Mouse (Mus musculus): Measurements from ENCODE around the gene Dhfr. TPM values are rescaled to one million over a fixed set of nuclear protein-coding genes. Genes with fewer than 3 reads are reported as not detected.

Gene Dhfr
- total and polyA plus RNA-seq, 3 experiments: 15.7 to 63.1 (median 17.4) TPM

- DNase-seq (ENCODE audit: low read depth, low spot score): no peak
- TF ChIP-seq TAL1 (IDR thresholded peaks at IDR 0.05; ENCODE audit: low read length) (no peak), GABPA (IDR thresholded peaks at IDR 0.05; ENCODE audit: low read depth, low read length) (no peak), NRF1 (IDR thresholded peaks at IDR 0.05; ENCODE audit: insufficient read depth, low read depth, low read length, poor library complexity, severe bottlenecking) (no peak), ETS1 (IDR thresholded peaks at IDR 0.05; ENCODE audit: low read depth, low read length) (no peak), MYB (IDR thresholded peaks at IDR 0.05; ENCODE audit: low read depth, low read length) (no peak), RAD21 (IDR thresholded peaks at IDR 0.05; ENCODE audit: low read depth, low read length) (no peak), GATA1 (IDR thresholded peaks at IDR 0.05; ENCODE audit: low read depth, low read length) (no peak), KAT2A (conservative IDR thresholded peaks at IDR 0.05; ENCODE audit: low read depth, low read length) (no peak), USF2 (IDR thresholded peaks at IDR 0.05; ENCODE audit: borderline replicate concordance in 1 of 2, insufficient read depth in 1 of 2, low read depth in 1 of 2, low read length in 2 of 2) (no peak), USF1 (IDR thresholded peaks at IDR 0.05; ENCODE audit: low read depth, low read length) (no peak), UBTF (IDR thresholded peaks at IDR 0.05; ENCODE audit: borderline replicate concordance, insufficient read depth, low read depth, low read length) (no peak), TCF12 (IDR thresholded peaks at IDR 0.05; ENCODE audit: low read depth, low read length) (no peak), HCFC1 (IDR thresholded peaks at IDR 0.05; ENCODE audit: low read depth, low read length) (no peak), NELFE (IDR thresholded peaks at IDR 0.05; ENCODE audit: low read depth, low read length) (no peak), MYC (IDR thresholded peaks at IDR 0.05; ENCODE audit: low read depth, low read length) (no peak), TBP (IDR thresholded peaks at IDR 0.05; ENCODE audit: low read depth, low read length) (no peak), POLR2AphosphoS2 (IDR thresholded peaks at IDR 0.05; ENCODE audit: low read length) (no peak), CHD2 (IDR thresholded peaks at IDR 0.05; ENCODE audit: low read length) (no peak), MAFK (IDR thresholded peaks at IDR 0.05; ENCODE audit: borderline replicate concordance, low read depth, low read length) (no peak)
- no peaks in the 10 kb centered on the region for H3K9me3 ChIP-seq (replicated peaks; ENCODE audit: insufficient read depth, low read length)
- no peaks in the 10 kb centered on the region for H3K27me3 ChIP-seq (ENCODE audit: control insufficient read depth in 1 of 2, insufficient read depth in 2 of 2, low read length in 2 of 2)
- H3K79me2 ChIP-seq (ENCODE audit: control insufficient read depth, insufficient read depth, low read length, poor library complexity): no peaks in the 10 kb centered on the region
- no peaks in the 10 kb centered on the region for H3K4me1 ChIP-seq (ENCODE audit: control insufficient read depth in 1 of 2, insufficient read depth in 2 of 2, low read length in 2 of 2)
- no peak overlapping the region for H3K9ac ChIP-seq (ENCODE audit: control insufficient read depth, low read depth, low read length, poor library complexity, severe bottlenecking)
- H3K4me3 ChIP-seq (ENCODE audit: control insufficient read depth in 1 of 2, insufficient read depth in 1 of 2, low read depth in 2 of 2, low read length in 2 of 2): no peak overlapping the region
- H3K36me3 ChIP-seq (ENCODE audit: control insufficient read depth in 1 of 2, insufficient read depth in 2 of 2, low read length in 2 of 2): no peaks in the 10 kb centered on the region; a peak in 1 of 4 replicates
- H3K27ac ChIP-seq (ENCODE audit: control insufficient read depth, low read depth, low read length): no peak overlapping the region
Observed at GRCm38 (mm10) chr13:92387367-92387766, 32.8 kb downstream of the Dhfr start.

- DNase-seq (ENCODE audit: low read depth, low spot score): no peak
- Histone ChIP-seq H3K79me2 (ENCODE audit: control insufficient read depth, insufficient read depth, low read length, poor library complexity) (no peaks in the 10 kb centered on the region), H3K9me3 (replicated peaks; ENCODE audit: insufficient read depth, low read length) (no peaks in the 10 kb centered on the region), H3K27ac (ENCODE audit: control insufficient read depth, low read depth, low read length) (no peak overlapping the region), H3K4me3 (ENCODE audit: control insufficient read depth in 1 of 2, insufficient read depth in 1 of 2, low read depth in 2 of 2, low read length in 2 of 2) (no peak overlapping the region), H3K36me3 (ENCODE audit: control insufficient read depth in 1 of 2, insufficient read depth in 2 of 2, low read length in 2 of 2) (no peaks in the 10 kb centered on the region), H3K9ac (ENCODE audit: control insufficient read depth, low read depth, low read length, poor library complexity, severe bottlenecking) (no peak overlapping the region), H3K4me1 (ENCODE audit: control insufficient read depth in 1 of 2, insufficient read depth in 2 of 2, low read length in 2 of 2) (no peaks in the 10 kb centered on the region), H3K27me3 (ENCODE audit: control insufficient read depth in 1 of 2, insufficient read depth in 2 of 2, low read length in 2 of 2) (peaks cover 0 to 2% of the 10 kb centered on the region in 2 experiments; a peak in 3 of 4 replicates)
- TF ChIP-seq RAD21 (IDR thresholded peaks at IDR 0.05; ENCODE audit: low read depth, low read length) (no peak), UBTF (IDR thresholded peaks at IDR 0.05; ENCODE audit: borderline replicate concordance, insufficient read depth, low read depth, low read length) (no peak), TBP (IDR thresholded peaks at IDR 0.05; ENCODE audit: low read depth, low read length) (no peak), ZC3H11A (IDR thresholded peaks at IDR 0.05; ENCODE audit: low read depth, low read length) (no peak), SIN3A (IDR thresholded peaks at IDR 0.05; ENCODE audit: low read length) (no peak), SMC3 (IDR thresholded peaks at IDR 0.05; ENCODE audit: low read depth, low read length) (no peak), USF2 (IDR thresholded peaks at IDR 0.05; ENCODE audit: borderline replicate concordance in 1 of 2, insufficient read depth in 1 of 2, low read depth in 1 of 2, low read length in 2 of 2) (no peak), TAL1 (IDR thresholded peaks at IDR 0.05; ENCODE audit: low read length) (no peak), ETS1 (IDR thresholded peaks at IDR 0.05; ENCODE audit: low read depth, low read length) (no peak), MYB (IDR thresholded peaks at IDR 0.05; ENCODE audit: low read depth, low read length) (no peak), CTCF (IDR thresholded peaks at IDR 0.05 in 2 of 3, conservative IDR thresholded peaks at IDR 0.05 in 1 of 3; ENCODE audit: control insufficient read depth in 1 of 3, insufficient read depth in 1 of 3, low read depth in 2 of 3, low read length in 3 of 3, poor library complexity in 1 of 3, severe bottlenecking in 1 of 3) (no peak), CHD1 (IDR thresholded peaks at IDR 0.05; ENCODE audit: low read depth, low read length) (no peak), ZMIZ1 (IDR thresholded peaks at IDR 0.05; ENCODE audit: low read depth, low read length) (no peak), CHD2 (IDR thresholded peaks at IDR 0.05; ENCODE audit: low read length) (no peak), TCF12 (IDR thresholded peaks at IDR 0.05; ENCODE audit: low read depth, low read length) (no peak), ELF1 (IDR thresholded peaks at IDR 0.05; ENCODE audit: low read depth, low read length) (no peak), BHLHE40 (IDR thresholded peaks at IDR 0.05; ENCODE audit: borderline replicate concordance, low read depth, low read length) (no peak), ZKSCAN1 (IDR thresholded peaks at IDR 0.05; ENCODE audit: low read depth, low read length) (no peak), POLR2A (IDR thresholded peaks at IDR 0.05; ENCODE audit: control insufficient read depth in 1 of 2, insufficient read depth in 1 of 2, low read depth in 1 of 2, low read length in 2 of 2, poor library complexity in 1 of 2) (no peak)
Observed at GRCm38 (mm10) chr13:92393047-92393661, 38.6 kb downstream of the Dhfr start.

Measured in MEL (cell line).